Mouse (Mus musculus) E14TG2a.4 (cell line): ENCODE measurements around the gene Atxn7l1.

Source experiments
- CTCF ChIP-seq: conservative IDR thresholded peaks from 2 replicates; pipeline ENCODE4 v1.5.1; 2014; ENCODE audit warnings: low read length
- NANOG ChIP-seq: IDR thresholded peaks from 2 replicates; pipeline ENCODE4 v1.6.1; 2014; ENCODE audit warnings: borderline replicate concordance, low read length, mixed read lengths
- POU5F1 ChIP-seq: IDR thresholded peaks from 2 replicates; pipeline ENCODE4 v1.6.1; 2014; ENCODE audit warnings: low read length, borderline replicate concordance

- TF ChIP-seq CTCF (no peak), POU5F1 (no peak), NANOG (no peak)
Observed at GRCm38 (mm10) chr12:33201068-33201467, 53.6 kb downstream of the Atxn7l1 start.
